Mouse (Mus musculus): Measurements from ENCODE around the gene Micu2.

DNA sequence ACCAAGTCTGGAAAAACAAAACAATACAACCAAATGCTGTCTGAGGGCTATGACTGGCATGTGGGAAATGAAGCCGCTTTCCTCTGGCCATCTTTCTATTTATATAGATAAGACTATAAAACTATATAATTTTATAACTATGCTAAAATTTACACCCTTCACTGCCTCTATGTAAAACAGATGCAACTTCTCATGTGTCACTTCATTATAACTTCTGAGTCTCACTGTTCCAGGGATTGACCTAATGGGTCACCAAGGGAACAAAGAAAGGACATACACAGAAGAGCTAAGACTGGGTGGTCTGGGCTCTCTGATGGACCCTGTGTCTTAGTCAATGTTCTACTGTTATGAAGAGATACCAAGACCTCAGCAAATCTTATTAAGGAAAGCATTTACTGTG lies 106.1 kb downstream of the Micu2 start:
- no peak for TF ChIP-seq CTCF (IDR thresholded peaks at IDR 0.05; ENCODE audit: extremely low read depth, insufficient read depth, low read length)
- TF ChIP-seq POLR2A (IDR thresholded peaks at IDR 0.05; ENCODE audit: extremely low read depth, insufficient read depth, low read length) = no peak
